Mouse (Mus musculus): ENCODE measurements around the gene Gpr183.

DNA sequence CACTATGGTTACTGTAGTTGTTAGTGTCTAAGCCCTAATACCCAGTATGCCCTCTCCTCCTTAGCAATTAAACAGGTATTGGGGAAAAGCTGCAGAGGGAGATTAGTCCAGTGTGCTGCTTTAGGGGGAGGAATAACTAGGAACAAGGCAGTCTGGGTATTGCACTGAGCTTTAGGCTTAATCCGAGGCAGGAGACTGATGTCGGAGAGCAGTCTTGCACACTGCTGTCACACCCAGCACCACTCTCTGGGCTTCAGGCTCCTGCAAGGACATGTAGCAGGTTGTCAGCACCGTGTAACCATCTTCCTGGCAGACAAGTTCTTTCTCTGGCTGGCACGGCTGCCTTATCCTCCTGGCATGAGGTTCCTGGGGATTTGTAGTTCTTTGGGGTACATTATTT lies 32.8 kb downstream of the Gpr183 start:
- TF ChIP-seq CTCF (IDR thresholded peaks at IDR 0.05; ENCODE audit: borderline replicate concordance, control insufficient read depth, extremely low read depth, insufficient read depth, low read length, poor library complexity) (no peak), POLR2A (IDR thresholded peaks at IDR 0.05; ENCODE audit: control insufficient read depth, extremely low read depth, insufficient read depth, low read length, poor library complexity) (no peak)

Measured in thymus, adult 2 months (tissue).